Mouse (Mus musculus): ENCODE results near the gene Hist2h2aa1.
"Not testable (repeated sequence)": the region's sequence is repeated elsewhere in the genome, so short reads cannot be mapped to it uniquely, and the experiment has no call there.

Hist2h2aa1 gene

GRCm38 (mm10) chr3:96277428-96277799 lies 32.1 kb downstream of the Hist2h2aa1 start:
- no peak for DNase-seq (ENCODE audit: inconsistent age in 2 of 2, low spot score in 1 of 2)

GRCm38 (mm10) chr3:96277800-96278624 lies 32.7 kb downstream of the Hist2h2aa1 start:
- DNase-seq (ENCODE audit: inconsistent age in 2 of 2, low spot score in 1 of 2): peak; percentile 93 to 96

GRCm38 (mm10) chr3:96280660-96281059 lies 35.4 kb downstream of the Hist2h2aa1 start:
- no peak for DNase-seq (ENCODE audit: inconsistent age in 2 of 2, low spot score in 1 of 2)

- DNase-seq (ENCODE audit: inconsistent age in 2 of 2, low spot score in 1 of 2): peak; percentile 33 to 73
These were observed 39.2 kb downstream of the Hist2h2aa1 start for GRCm38 (mm10) chr3:96284457-96284856.

GRCm38 (mm10) chr3:96287334-96287733 lies 42.0 kb downstream of the Hist2h2aa1 start:
- DNase-seq (ENCODE audit: inconsistent age in 2 of 2, low spot score in 1 of 2): not testable (repeated sequence)

- DNase-seq (ENCODE audit: inconsistent age in 2 of 2, low spot score in 1 of 2): no peak
These were observed 43.9 kb downstream of the Hist2h2aa1 start for GRCm38 (mm10) chr3:96289201-96289600.

GRCm38 (mm10) chr3:96290727-96291126 lies 45.4 kb downstream of the Hist2h2aa1 start:
- not testable (repeated sequence) for DNase-seq (ENCODE audit: inconsistent age in 2 of 2, low spot score in 1 of 2)

- no peak for DNase-seq (ENCODE audit: inconsistent age in 2 of 2, low spot score in 1 of 2)
These were observed 47.3 kb downstream of the Hist2h2aa1 start for GRCm38 (mm10) chr3:96292641-96293040.

GRCm38 (mm10) chr3:96293368-96293767 lies 48.1 kb downstream of the Hist2h2aa1 start:
- no peak for DNase-seq (ENCODE audit: inconsistent age in 2 of 2, low spot score in 1 of 2)

- no peak for DNase-seq (ENCODE audit: inconsistent age in 2 of 2, low spot score in 1 of 2)
These were observed 48.5 kb downstream of the Hist2h2aa1 start, which contains the start of gene Fcgr1 for GRCm38 (mm10) chr3:96293787-96294186. Gene Fcgr1, minus strand, starts transcription at chr3:96293969.
